Mouse (Mus musculus) lung, postnatal 0 days (tissue): ENCODE measurements around the gene Mfrp.

Experiments
- CTCF ChIP-seq: IDR thresholded peaks from 2 replicates; pipeline ENCODE4 v1.5.1; 2016; ENCODE audit warnings: antibody characterized with exemption, mild to moderate bottlenecking
- EP300 ChIP-seq: IDR thresholded peaks from 2 replicates; pipeline ENCODE4 v1.6.1; 2016; ENCODE audit warnings: antibody characterized with exemption, mild to moderate bottlenecking, control low read depth

- no peak for TF ChIP-seq CTCF
- peak; percentile 17; the same call in 1 of the 2 replicates for TF ChIP-seq EP300
Measured at GRCm38 (mm10) chr9:44127351-44127801, 25.8 kb downstream of the Mfrp start.
